Mouse (Mus musculus) CD4-positive, CD25-positive, alpha-beta regulatory T cell, adult 2 months (primary cell): Measurements from ENCODE around the gene Usp12.

Experiments used
- DNase-seq: peaks from one replicate; pipeline ENCODE4 v3.0.0-alpha.2; 2012; ENCODE audit warnings: low read depth, low spot score

Gene Usp12

GRCm38 (mm10) chr5:146794853-146795252 lies at the start of gene Usp12:
Usp12 (minus strand) TSS chr5:146795006.
- peak; percentile 99 for DNase-seq

GRCm38 (mm10) chr5:146844301-146844941 lies 49.6 kb upstream of the Usp12 start:
- DNase-seq, result peak; percentile 50

DNA sequence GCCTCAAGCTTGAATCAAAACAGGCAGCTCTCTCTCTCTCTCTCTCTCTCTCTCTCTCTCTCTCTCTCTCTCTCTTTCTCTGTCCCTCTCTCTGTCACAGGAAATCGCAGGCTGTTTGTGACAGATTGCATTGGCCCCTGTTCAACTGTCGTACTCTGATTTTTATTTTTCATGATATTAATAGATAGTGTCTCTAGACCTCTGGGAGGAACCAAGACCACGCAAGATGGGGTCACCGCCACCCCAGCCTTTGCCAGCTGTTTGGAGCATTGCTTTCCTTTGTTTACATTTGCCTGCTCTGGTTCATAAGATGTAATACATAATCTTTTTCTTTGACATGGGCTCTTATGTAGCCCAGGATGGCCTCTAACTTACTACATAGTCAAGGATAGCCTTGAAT lies 47.2 kb upstream of the Usp12 start:
- DNase-seq, result no peak

GRCm38 (mm10) chr5:146841301-146841700 lies 46.5 kb upstream of the Usp12 start:
- DNase-seq, result no peak

GRCm38 (mm10) chr5:146840422-146840821 lies 45.6 kb upstream of the Usp12 start:
- no peak for DNase-seq

DNA sequence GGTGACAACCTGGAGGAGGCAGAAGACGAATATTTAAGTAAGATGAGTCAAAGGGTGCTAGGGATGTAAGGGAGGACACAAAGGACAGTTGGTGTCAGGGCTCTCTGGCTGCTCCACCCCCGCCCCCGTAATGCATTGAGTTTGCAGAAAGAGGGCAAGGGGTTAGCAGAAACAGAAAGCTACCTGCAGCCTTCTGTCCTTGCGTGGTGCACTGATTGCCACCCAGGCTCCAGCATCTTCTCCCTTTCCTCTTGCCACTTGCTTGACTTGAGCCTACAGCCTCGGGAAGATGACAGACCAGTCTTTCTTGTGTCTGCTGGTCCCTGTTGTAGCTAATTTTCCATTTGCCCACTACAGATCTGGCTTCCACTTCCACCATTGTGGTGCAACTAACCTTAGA lies 45.0 kb upstream of the Usp12 start:
- no peak for DNase-seq

- DNase-seq, result no peak
Measured at GRCm38 (mm10) chr5:146838836-146839648, 44.2 kb upstream of the Usp12 start.

DNA sequence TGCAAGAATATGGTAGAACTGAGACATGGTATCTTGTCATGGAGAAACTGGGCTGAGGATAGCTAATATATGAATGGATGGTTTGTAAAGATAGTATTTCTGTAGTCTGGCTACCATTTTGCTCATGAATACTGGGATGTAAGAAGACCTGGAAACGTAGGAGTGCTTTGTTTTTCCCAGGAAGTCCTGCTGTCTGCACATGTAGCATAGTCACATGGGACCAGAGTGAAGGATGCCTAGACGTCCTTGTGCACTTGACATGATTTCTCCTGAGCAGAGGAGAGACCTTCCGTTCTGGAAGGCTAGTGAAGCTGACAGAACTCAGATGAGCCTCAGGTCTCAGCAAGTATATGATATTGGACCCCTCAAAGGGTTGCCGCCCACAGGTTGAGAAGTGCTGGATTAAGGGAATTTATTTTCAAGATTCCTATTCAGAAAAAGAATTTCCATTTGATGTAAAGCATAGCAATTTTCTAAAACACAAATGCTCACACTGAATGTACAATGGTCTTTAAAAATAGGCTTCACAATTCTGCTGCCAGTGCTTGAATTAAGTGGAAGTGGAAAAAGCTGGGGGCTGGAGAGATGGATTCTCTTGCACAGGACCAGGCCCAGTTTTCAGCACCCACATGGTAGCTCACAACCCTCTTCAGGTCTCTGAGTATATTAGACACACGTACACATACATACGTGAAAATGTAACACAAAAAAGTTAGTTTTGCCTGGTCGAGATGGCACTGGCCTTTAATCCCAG lies 43.3 kb upstream of the Usp12 start:
- DNase-seq, result no peak

DNA sequence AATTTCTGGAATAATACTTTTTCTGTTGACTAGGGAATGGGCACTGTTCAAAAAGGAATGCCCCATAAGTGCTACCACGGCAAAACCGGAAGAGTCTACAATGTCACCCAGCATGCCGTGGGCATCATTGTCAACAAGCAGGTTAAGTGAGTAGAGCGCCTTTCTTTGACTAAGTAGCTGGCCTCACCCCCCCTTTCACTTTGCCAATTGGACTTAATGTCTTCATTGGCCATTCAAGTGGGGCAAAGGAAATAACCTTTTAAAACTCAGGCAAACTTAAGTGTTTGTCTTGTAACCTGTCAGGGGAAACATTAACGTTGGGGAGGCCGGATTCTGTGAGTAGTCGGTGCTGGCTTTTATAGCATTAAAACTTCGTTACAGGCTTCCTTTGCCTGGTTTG lies 40.2 kb upstream of the Usp12 start:
- DNase-seq, result no peak

DNA sequence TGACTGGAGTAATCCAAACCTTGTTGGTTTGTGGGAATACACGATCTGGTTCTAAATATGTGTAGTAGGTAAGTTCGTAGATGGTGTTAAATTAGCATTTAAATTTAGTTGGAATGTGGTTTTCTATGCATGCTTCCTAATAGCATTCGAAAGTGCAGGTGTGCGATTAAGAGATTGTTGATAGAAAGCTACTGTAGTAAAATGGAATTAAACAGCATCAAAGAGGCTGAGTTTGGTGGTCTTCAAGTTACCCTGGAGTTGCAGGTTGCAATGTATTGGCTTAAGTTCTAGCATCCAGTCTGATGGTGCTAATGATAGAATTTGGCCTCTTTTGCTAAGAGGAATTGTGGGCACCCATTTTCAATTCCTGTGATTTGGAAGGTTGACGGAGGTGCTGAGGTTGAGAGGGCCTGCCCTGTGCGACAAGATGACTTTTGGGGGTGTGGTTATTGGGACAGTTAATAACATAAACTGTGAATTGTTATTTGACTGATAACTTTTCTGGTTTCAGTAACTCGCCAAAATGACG lies 38.9 kb upstream of the Usp12 start:
- DNase-seq, result no peak

DNA sequence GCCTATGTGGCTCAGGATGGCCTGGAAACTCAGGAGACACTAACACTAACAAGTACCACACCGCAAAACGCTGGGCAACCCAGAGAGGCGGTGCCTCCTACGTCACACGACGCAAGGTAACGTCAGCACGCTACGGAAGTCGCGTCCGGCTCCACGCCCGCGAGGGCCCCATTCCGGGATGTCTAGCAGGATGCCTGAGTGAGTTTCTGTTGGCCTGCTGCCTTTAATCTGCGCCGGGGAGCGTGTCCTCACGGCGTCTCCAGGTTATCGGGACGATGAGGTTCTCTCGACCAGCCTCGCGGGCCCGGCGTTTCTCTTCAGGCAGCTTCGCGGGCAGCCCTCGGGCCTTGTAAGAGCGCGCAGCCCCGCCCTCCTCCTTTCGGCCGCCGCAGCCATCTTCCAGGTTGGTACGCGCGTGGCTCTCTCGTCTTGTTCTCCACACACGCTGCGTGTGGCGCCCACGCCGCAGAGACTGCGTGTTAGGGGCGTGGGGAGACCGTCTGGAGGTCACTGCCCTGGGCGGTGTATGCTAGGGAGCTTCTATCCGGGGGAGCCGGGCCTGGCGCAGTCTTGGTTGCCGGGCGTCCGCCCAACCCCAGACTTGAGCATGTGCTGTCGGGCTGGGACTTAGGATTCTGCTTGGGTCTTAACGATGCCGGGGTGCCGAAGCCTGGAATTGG lies 38.1 kb upstream of the Usp12 start, which contains the start of gene Rpl21:
Gene Rpl21 (plus strand): TSS at position 122 of the 680 bp plus-strand sequence.
- DNase-seq, result peak; percentile 98

GRCm38 (mm10) chr5:146832435-146832768 lies 37.6 kb upstream of the Usp12 start:
- no peak for DNase-seq

GRCm38 (mm10) chr5:146829528-146829927 lies 34.7 kb upstream of the Usp12 start:
- peak; percentile 75 for DNase-seq

DNA sequence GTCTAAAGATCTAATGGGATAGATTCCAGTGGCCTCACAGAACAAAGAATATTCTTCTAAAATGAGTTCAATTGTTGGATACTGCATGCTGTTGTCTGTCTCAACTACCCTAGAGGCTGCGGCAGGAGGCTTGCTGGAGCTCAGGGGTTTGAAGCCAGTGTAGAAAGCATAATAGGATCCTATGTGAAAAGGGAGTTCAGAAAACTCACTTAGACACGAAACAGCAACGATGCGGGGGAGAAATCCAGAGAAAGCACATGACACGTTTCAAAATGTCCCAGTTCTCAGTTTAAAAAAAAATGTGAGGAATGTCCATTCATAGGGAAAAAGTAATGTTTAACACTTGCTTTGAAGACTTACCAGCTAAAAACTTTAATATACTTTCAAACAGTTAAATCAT lies 28.2 kb upstream of the Usp12 start:
- DNase-seq, result no peak

DNA sequence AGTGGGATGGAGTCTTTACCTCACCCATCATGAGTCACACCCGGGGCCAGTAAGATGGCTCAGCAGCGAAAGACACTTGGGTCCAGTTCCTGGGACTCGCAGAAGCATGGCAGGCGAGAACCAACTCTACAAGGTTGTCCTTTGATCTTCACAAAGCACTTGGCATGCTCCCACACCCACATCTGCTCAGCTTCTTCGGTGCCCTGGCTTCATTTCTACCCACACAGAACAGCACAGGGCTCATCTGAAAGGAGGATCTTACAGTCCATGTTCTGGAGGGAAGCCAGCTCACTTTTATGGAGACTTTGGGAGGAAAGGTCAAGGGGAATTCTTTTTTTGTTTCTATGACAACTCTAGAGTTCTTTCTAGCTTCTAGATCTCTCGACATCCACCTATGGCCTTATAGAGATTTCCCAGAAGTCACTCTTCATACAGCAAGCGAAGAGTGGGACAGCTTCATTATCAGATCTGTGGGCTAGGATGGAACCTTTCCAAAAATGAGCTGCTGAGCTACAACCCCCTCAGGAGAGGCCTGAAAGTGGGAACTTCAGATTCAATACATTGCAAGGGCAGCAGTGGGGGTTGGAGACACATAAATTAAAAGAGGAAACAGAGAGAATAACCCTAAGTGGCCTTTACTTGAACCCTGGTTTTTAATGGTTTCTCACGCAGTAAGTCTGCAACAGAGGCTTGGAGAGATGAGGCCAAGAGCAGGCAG lies 24.3 kb upstream of the Usp12 start:
- DNase-seq, result no peak

DNA sequence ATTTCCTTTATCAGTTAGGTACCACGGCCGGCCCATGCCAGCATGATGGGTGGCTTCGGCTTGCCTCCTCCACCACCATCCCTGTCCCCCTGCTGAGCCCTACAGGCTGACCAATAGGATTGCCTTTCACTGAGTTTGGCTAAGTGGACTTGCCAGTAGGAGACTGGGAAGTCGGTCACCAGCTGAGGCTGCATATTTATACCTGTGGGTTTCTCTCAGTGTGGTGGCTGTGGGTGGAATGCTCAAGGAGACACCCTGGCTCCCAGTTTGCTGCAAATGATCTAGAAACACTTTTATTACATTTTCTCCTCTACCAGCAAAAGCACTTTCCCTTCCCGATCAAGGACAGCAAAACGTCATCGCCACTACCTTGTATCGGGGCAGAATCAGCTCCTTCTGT lies 22.8 kb upstream of the Usp12 start:
- no peak for DNase-seq

DNA sequence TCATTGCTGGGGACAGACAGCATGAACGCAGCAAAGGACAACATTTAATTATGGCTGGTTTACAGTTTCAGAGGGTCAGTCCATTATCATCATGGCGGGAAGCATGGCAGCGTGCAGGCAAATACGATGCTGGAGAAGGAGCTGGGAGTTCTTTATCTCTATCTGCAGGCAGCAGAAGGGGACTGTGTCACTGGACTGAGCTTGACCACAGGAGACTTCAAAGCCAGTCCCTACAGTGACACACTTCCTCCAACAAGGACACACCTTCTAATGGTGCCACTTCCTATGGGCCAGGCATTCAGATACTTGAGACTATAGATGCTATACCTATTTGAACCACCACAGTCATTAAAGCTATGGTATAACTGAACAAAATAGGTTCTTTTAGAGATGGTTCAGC lies 20.6 kb upstream of the Usp12 start:
- DNase-seq, result no peak

DNA sequence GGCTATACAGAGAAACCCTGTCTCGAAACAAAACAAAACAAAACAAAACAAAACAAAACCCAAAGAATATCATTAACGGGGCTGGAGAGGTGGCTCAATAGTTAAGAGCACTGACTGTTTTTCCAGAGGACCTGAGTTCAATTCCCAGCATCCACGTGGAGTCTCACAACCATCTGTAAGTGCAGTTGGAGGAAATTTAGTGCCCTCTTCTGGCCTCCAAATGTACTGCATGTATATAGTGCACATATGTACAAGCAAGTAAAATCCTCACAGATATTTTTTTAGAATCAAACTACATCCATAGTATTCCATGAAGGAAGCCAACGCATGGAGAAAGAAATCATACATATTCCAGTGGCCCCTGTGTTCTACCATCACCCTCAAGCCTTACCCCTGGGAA lies 18.6 kb upstream of the Usp12 start:
- no peak for DNase-seq

DNA sequence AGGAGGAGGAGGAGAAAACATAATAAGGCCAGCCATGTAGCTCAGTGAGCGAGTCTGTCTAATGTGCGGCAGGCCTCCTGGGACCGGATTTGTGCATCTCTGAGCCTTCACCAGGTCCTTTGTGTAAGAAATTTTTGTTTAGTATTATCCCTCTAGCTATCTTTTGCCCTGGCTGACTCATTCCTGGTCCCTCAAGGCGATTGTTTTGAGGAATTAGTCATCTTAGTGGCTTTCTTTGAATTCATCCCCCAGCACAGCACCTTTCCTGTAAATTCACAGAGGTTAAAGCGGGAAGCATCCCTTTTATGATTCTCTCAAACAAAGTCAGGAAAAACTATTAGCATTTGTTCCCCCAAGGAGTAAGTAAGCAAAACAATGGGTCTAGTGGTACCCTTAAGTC lies 18.1 kb upstream of the Usp12 start:
- no peak for DNase-seq

- DNase-seq, result no peak
Measured at GRCm38 (mm10) chr5:146809951-146810350, 15.1 kb upstream of the Usp12 start.

GRCm38 (mm10) chr5:146806004-146806430 lies 11.2 kb upstream of the Usp12 start:
- DNase-seq, result no peak
